Mouse (Mus musculus) ES-Bruce4 (cell line): ENCODE measurements around the gene Lmod1.

ENCODE experiments used
- CTCF ChIP-seq: IDR thresholded peaks from one replicate; pipeline ENCODE4 v1.8.1; 2011; ENCODE audit warnings: low read depth, low read length
- EP300 ChIP-seq: IDR thresholded peaks from 2 replicates; pipeline ENCODE4 v1.6.1; 2011; ENCODE audit warnings: low read depth, low read length; ENCODE audit not compliant: insufficient read depth
- POLR2A ChIP-seq: IDR thresholded peaks from one replicate; pipeline ENCODE4 v1.8.1; 2011; ENCODE audit warnings: low read length; ENCODE audit not compliant: insufficient read depth

GRCm38 (mm10) chr1:135283826-135284291 is 40.7 kb upstream of the Lmod1 start, which contains the start of gene Rnpep:
- no peak for TF ChIP-seq CTCF
- peak; percentile 53 for TF ChIP-seq POLR2A
- TF ChIP-seq EP300: no peak
